In the genomic region with DNA sequence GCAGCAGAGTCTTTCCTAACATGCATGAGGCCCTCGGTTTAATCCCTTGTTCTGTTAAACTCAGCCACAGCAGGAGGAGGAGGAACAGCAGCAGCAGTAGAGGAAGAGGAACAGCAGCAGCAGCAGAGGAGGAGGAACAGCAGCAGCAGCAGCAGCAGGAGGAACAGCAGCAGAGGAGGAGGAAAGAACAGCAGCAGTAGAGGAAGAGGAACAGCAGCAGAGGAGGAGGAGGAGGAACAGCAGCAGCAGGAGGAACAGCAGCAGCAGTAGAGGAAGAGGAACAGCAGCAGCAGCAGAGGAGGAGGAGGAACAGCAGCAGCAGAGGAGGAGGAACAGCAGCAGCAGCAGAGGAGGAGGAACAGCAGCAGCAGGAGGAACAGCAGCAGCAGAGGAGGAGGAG, we compare ENCODE assay signal across 16 mouse cellular contexts.
A peak's percentile ranks its signal among the peaks of the same experiment; 100 is the strongest.
DNase-seq lines count a peak whose midpoint lies in the region; ATAC-seq lines count a peak whose summit lies in the region.
"Had no signal": no experiment of that assay in that cellular context is flagged by ENCODE, and none has a peak within 500 bp of the region (broad histone marks: within the 10 kb centered on the region; RNA-seq: fewer than 3 reads in every experiment).

No protein-coding gene starts in this region.

- intact Hi-C loops in left cerebral cortex, postnatal 14 days (cut with DNase I) = no loop called here

- peak; percentile 72 for ATAC-seq in granulocyte monocyte progenitor cell, adult 5-6 weeks (replicated peaks; ENCODE audit: poor library complexity, severe bottlenecking)
- ATAC-seq in megakaryocyte, adult 5-6 weeks (ENCODE audit: poor library complexity, severe bottlenecking) = peak; percentile 63
- peak; percentile 67 for ATAC-seq in monocyte, adult 5-6 weeks (replicated peaks; ENCODE audit: insufficient number of reproducible peaks, low FRiP score, low TSS enrichment, poor library complexity, severe bottlenecking)
- ATAC-seq: forebrain, embryonic 14.5 days; forebrain, embryonic 16.5 days had no signal

- no peak for DNase-seq in left cerebral cortex, postnatal 14 days (ENCODE audit: low spot score in 2 of 2)
- no peak for DNase-seq in urinary bladder, postnatal 10 days (ENCODE audit: low spot score)
- no peak for DNase-seq in spleen, postnatal 14 days (ENCODE audit: low spot score in 2 of 2)
- DNase-seq: adrenal gland, adult 2 months; adrenal gland, postnatal 10 days; adrenal gland, postnatal 25 days; cerebellum, adult 11-12 months; cerebellum, adult 2 months; cerebellum, adult 9-10 months; cerebellum, postnatal 10 days; cerebellum, postnatal 25 days had no signal
